Mouse (Mus musculus) intestine, postnatal 0 days (tissue): ENCODE measurements at regions not wholly inside any gene's neighbourhood (a gene's known extent, or its start where the extent isn't known, plus 50 kb on each side); places are given as distances from the start of the nearest gene placed in this dataset.
A peak's percentile ranks its signal among the peaks of the same experiment; 100 is the strongest.

ENCODE experiments used
- ATAC-seq: fragments of 200-750 bp; cut with Nextera tagmentation; 2 replicates; pipeline ENCODE4 v1.8.0; 2017; ENCODE audit warnings: mild to moderate bottlenecking, moderate TSS enrichment, moderate library complexity
- H3K27ac ChIP-seq: fragments of 300-500 bp; sonication (generic); 2 replicates; pipeline ENCODE4 v1.5.1; 2014; ENCODE audit warnings: mild to moderate bottlenecking, low read depth, low read length, moderate library complexity
- H3K27me3 ChIP-seq: fragments of 300-500 bp; sonication (generic); replicated peaks from 2 replicates; pipeline ENCODE4 v1.6.1; 2014; ENCODE audit warnings: low read length, mixed read lengths; ENCODE audit not compliant: control insufficient read depth, insufficient read depth
- H3K36me3 ChIP-seq: fragments of 300-500 bp; sonication (generic); 2 replicates; pipeline ENCODE4 v1.6.1; 2014; ENCODE audit warnings: mild to moderate bottlenecking, moderate library complexity; ENCODE audit not compliant: control insufficient read depth, insufficient read depth
- H3K4me1 ChIP-seq: fragments of 300-500 bp; sonication (generic); replicated peaks from 2 replicates; pipeline ENCODE4 v1.6.1; 2014; ENCODE audit warnings: antibody characterized with exemption, low read length, mixed read lengths; ENCODE audit not compliant: control insufficient read depth, insufficient read depth
- H3K4me2 ChIP-seq: fragments of 300-500 bp; sonication (generic); replicated peaks from 2 replicates; pipeline ENCODE4 v1.6.1; 2014; ENCODE audit warnings: low read depth, mild to moderate bottlenecking, moderate library complexity
- H3K4me3 ChIP-seq: fragments of 300-500 bp; sonication (generic); 2 replicates; pipeline ENCODE4 v1.5.1; 2014; ENCODE audit warnings: low read depth, low read length
- H3K9ac ChIP-seq: fragments of 300-500 bp; sonication (generic); 2 replicates; pipeline ENCODE4 v1.6.1; 2014; ENCODE audit warnings: mild to moderate bottlenecking, low read depth, low read length
- H3K9me3 ChIP-seq: fragments of 300-500 bp; sonication (generic); 2 replicates; pipeline ENCODE4 v1.6.1; 2016; ENCODE audit warnings: mixed run types; ENCODE audit not compliant: control insufficient read depth
- CTCF ChIP-seq: sonication (generic); IDR thresholded peaks from 2 replicates; pipeline ENCODE4 v1.5.1; 2016; ENCODE audit warnings: low read depth, mild to moderate bottlenecking, control low read depth, antibody characterized with exemption, moderate library complexity
- WGBS: fragments of 180-500 bp; shearing (Covaris S2); extraction: QIAGEN DNeasy Blood & Tissue Kit; methylation state at CpG from one replicate; pipeline ENCODE4 v1.1.7; 2014; 5-methylcytosine and 5-hydroxymethylcytosine counted together

DNA sequence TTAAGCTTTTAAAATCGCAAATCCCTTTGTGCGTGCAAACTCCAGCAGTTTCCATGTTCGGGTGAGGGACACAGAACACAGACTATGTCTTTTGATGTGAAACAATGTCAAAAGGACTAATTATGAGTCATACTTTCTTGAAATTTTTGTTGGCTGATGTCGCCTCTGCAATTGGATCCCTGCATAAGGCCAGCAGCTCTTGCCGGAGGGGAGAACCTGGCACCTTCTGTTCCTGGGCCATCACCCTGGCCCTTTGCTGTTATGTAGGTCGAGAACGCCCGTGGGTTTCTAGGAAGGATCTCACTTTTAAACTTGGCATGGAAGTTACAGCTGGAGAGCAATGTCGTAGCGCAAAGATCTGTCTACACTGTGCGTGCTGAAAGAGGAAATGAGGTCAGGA is 397.9 kb downstream of the Zfp536 start:
- Histone ChIP-seq H3K9ac (no peak overlapping the region), H3K4me3 (no peak overlapping the region), H3K27ac (no peak overlapping the region), H3K9me3 (no peaks in the 10 kb centered on the region), H3K36me3 (no peaks in the 10 kb centered on the region), H3K27me3 (no peaks in the 10 kb centered on the region), H3K4me1 (no peaks in the 10 kb centered on the region), H3K4me2 (no peak overlapping the region)
- TF ChIP-seq CTCF = no peak
- WGBS = 71% methylated on average over 11 of the region's 11 CpGs
- ATAC-seq = no peak

DNA sequence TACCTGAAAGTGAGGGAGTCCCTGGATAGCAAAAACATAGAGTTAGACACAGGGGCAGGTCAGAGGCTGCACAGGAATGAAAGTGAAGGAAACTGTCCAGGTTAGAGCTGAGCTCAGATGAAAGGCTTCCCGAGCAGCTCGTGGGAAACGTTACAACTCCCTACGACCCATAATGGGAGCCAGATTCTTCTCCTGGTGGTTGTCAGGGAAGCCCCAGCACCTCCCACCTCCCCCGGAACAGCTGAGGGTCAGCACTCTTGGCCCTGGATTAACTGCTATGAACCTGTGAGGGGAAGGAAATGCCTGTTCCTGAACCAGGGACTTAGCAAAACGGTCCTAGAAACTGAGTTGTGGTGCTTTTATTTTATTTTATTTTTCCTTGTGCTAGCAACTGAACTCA is 397.2 kb downstream of the Zfp536 start:
- Histone ChIP-seq H3K27ac (no peak overlapping the region), H3K4me3 (no peak overlapping the region), H3K9ac (no peak overlapping the region), H3K4me2 (no peak overlapping the region), H3K36me3 (no peaks in the 10 kb centered on the region), H3K9me3 (no peaks in the 10 kb centered on the region), H3K27me3 (no peaks in the 10 kb centered on the region), H3K4me1 (no peaks in the 10 kb centered on the region)
- ATAC-seq = no peak
- WGBS = 31% methylated on average over 6 of the region's 6 CpGs
- no peak for TF ChIP-seq CTCF

DNA sequence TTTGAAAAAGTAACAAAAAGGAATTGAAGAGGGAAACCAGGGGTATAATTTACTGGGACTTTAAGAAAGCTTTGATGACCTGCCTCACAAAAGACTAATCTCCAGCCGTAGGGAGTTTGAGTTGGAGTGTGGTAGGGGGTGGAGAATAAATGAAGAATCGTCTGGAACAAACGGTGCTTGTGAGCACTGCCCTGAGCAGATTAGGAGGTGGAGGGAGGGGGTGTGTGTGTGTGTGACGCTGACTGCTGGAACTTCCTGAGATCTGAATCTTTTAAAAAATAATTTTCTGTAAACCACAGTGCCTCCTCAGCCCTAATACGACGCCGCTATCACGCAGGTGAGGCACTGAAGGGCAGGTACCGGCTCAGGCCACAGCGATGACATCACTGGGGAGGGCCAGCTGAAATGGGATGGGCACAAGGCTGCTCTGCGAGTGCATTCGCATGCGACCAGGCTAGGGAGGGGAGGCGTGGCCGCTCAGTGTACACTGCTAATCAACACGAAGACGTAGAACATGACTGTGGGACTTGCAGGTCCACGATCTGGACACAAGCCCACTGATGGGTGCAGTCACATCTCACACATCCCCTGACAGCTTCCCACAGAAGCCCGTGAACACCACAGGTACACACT is 395.4 kb downstream of the Zfp536 start:
- H3K4me1 ChIP-seq = no peaks in the 10 kb centered on the region
- ATAC-seq = peak; percentile 43; the same call in 1 of the 2 replicates
- 18% methylated on average over 19 of the region's 19 CpGs for WGBS
- TF ChIP-seq CTCF = no peak
- H3K27ac ChIP-seq = no peak overlapping the region
- H3K36me3 ChIP-seq = no peaks in the 10 kb centered on the region
- H3K27me3 ChIP-seq = no peaks in the 10 kb centered on the region
- H3K9ac ChIP-seq = no peak overlapping the region
- no peak overlapping the region for H3K4me3 ChIP-seq
- H3K4me2 ChIP-seq = no peak overlapping the region; the same call in 1 of the 2 replicates
- no peaks in the 10 kb centered on the region for H3K9me3 ChIP-seq

DNA sequence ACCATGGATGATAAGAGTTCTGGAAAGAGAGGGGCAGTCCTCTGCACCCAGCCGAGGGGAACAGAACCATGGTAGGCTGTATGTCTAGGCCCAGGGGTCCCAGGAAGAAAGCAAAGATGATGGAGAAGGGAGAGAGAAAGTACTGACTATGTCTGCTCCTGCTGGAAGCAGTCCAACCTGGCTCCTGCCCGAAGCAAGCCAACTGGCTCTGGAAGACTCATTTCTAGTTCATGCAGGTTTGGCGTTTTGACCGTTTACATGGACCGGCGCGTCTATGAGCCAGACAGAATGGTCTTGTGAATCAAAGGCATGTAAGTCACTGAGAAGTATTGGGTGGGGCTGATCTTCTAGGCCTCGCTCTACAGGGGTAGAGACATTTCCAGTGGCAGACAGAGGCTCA is 385.6 kb downstream of the Zfp536 start:
- H3K4me3 ChIP-seq = no peak overlapping the region
- no peak overlapping the region for H3K27ac ChIP-seq
- no peaks in the 10 kb centered on the region for H3K27me3 ChIP-seq
- no peak overlapping the region for H3K4me2 ChIP-seq
- H3K9ac ChIP-seq = no peak overlapping the region
- TF ChIP-seq CTCF = no peak
- H3K9me3 ChIP-seq = no peaks in the 10 kb centered on the region
- no peaks in the 10 kb centered on the region for H3K4me1 ChIP-seq
- no peak for ATAC-seq
- 85% methylated on average over 8 of the region's 8 CpGs for WGBS
- no peaks in the 10 kb centered on the region for H3K36me3 ChIP-seq

DNA sequence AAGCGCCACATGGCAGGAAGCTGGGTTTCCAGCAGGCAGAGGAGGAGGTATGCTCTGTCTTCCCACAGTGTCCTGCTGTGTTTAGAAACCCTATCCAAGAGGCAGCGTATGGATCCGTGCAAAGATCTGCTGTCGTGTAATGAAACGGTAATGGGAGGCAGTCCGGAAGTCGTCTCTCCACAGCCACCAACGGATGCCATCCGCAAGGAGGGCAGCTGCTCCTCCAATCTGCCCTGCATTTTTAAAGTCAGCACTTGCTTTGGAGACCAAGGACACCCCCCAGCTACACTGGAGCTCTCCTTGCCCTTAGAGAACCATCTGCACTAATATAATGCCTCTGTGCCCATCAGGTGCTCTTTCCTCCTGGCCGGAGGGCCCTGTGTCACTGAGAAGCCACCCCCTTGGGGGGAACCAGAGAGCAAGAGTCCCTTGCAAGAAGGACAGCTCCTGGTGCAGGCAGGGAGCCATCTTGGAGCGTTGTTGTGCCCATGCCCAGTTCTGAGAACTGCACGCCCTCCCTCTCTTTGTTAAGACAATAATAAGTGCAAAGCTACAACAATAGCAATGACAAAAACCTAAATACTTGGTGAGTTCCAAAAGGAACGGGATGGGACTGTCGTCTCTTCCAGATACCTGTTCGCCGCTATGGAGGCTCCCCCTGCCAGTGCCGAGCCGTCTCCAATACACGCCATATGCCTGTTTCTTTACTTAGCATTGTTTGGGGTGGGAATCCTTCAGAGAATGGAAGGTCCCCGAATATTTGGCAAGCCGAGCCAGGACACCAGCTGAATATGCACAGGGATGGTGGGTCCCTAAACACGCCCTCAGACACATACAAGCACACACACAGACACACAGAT is 384.4 kb downstream of the Zfp536 start:
- Histone ChIP-seq H3K4me2 (no peak overlapping the region), H3K9ac (no peak overlapping the region), H3K27ac (no peak overlapping the region), H3K27me3 (no peaks in the 10 kb centered on the region), H3K36me3 (no peaks in the 10 kb centered on the region), H3K9me3 (no peaks in the 10 kb centered on the region), H3K4me3 (no peak overlapping the region), H3K4me1 (no peaks in the 10 kb centered on the region)
- no peak for ATAC-seq
- TF ChIP-seq CTCF = no peak
- 85% methylated on average over 22 of the region's 22 CpGs for WGBS

DNA sequence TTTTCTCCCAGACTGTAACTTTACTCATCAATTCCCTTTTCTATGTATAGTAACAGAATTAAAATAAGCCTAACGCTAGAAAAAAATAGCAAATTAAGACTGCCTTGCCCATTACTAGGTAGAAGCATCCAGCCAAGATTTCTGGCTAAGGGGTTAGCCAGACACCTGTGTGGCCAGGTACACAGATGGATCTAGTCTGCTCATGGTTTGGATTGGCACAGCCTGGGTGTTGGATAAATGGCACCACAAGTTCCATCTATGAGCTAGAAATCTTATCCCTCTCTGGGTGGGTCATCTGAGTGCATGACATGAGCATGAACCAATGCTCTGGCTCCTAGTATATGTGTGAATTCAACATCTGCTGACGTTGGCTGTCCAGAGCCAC is 383.7 kb downstream of the Zfp536 start:
- Histone ChIP-seq H3K36me3 (no peaks in the 10 kb centered on the region), H3K27ac (no peak overlapping the region), H3K27me3 (no peaks in the 10 kb centered on the region), H3K4me3 (no peak overlapping the region), H3K9me3 (no peaks in the 10 kb centered on the region), H3K9ac (no peak overlapping the region), H3K4me2 (no peak overlapping the region), H3K4me1 (no peaks in the 10 kb centered on the region)
- WGBS = 79% methylated on average over 2 of the region's 2 CpGs
- no peak for ATAC-seq
- no peak for TF ChIP-seq CTCF
